Comparison of ENCODE assay signal across 20 mouse cellular contexts in the genomic region with DNA sequence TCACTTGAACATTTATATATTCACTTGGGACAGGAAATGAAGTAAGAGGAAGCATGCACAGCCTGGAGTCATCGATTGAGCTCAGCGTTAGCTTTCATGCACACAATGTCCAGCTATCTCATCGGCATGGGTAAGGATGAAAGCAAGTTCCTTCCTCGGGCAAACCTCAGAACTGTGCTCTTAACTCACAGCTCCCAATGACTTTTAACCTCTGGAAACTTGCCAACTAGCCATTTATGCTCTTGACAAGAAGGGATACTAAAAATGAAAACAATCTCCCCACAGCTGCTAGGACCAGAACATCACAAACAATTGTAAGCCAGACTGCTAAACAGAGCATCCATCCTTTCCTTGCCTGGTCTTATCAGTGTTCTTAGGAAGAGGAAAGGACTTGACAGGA. TPM values are rescaled to one million over a fixed set of nuclear protein-coding genes. Genes with fewer than 3 reads are reported as not detected.
DNase-seq lines count a peak whose midpoint lies in the region; ATAC-seq and TF ChIP-seq lines count a peak whose summit lies in the region.
"Had no signal": no experiment of that assay in that cellular context is flagged by ENCODE, and none has a peak within 500 bp of the region (broad histone marks: within the 10 kb centered on the region; RNA-seq: fewer than 3 reads in every experiment).

No protein-coding gene starts in this region.

- no peaks in the 10 kb centered on the region for H3K27me3 ChIP-seq in lung, postnatal 0 days (replicated peaks; ENCODE audit: insufficient read depth, low read length)
- H3K27me3 ChIP-seq in forebrain, postnatal 0 days (ENCODE audit: insufficient read depth, low read length): no peaks in the 10 kb centered on the region
- H3K27me3 ChIP-seq: hindbrain, embryonic 15.5 days; intestine, embryonic 15.5 days; liver, embryonic 15.5 days had no signal

- TF ChIP-seq EP300 in lung, postnatal 0 days (IDR thresholded peaks at IDR 0.05): no peak

- no peak overlapping the region for H3K9ac ChIP-seq in lung, postnatal 0 days (replicated peaks; ENCODE audit: low read depth)
- H3K9ac ChIP-seq in forebrain, postnatal 0 days: no peak overlapping the region
- H3K9ac ChIP-seq: hindbrain, embryonic 15.5 days; intestine, embryonic 15.5 days; liver, embryonic 15.5 days had no signal

- H3K4me1 ChIP-seq in lung, postnatal 0 days (ENCODE audit: insufficient read depth, low read depth, low read length): no peaks in the 10 kb centered on the region
- no peaks in the 10 kb centered on the region for H3K4me1 ChIP-seq in forebrain, postnatal 0 days (ENCODE audit: insufficient read depth)
- H3K4me1 ChIP-seq: embryonic facial prominence, embryonic 10.5 days; hindbrain, embryonic 15.5 days; intestine, embryonic 15.5 days; liver, embryonic 15.5 days had no signal

- peak; percentile 34 for DNase-seq in embryo, embryonic 11 days
- no peak for DNase-seq in embryo, embryonic 9.5 days (ENCODE audit: extremely low spot score)
- peak; percentile 15 for DNase-seq in kidney, postnatal 14 days
- no peak for DNase-seq in kidney, adult 11 months
- DNase-seq in 3T3-L1 (ENCODE audit: low read depth, low spot score): peak; percentile 10
- DNase-seq in lung, postnatal 0 days (ENCODE audit: low spot score): peak; percentile 35
- no peak for DNase-seq in cerebellum, adult 11 months
- DNase-seq in forebrain, postnatal 0 days: no peak
- DNase-seq: adrenal gland, adult 8-10 months; cerebellum, adult 9-11 months; gastrocnemius, adult 2 months; heart, postnatal 36 days; layer of hippocampus, postnatal 36 days; right cerebral cortex, postnatal 4 days; thymus, adult 2 months had no signal

- no peak overlapping the region for H3K4me2 ChIP-seq in lung, postnatal 0 days (replicated peaks; ENCODE audit: low read depth, low read length)
- H3K4me2 ChIP-seq in forebrain, postnatal 0 days (ENCODE audit: low read depth): no peak overlapping the region
- H3K4me2 ChIP-seq: hindbrain, embryonic 15.5 days; intestine, embryonic 15.5 days; liver, embryonic 15.5 days; midbrain, embryonic 11.5 days had no signal

- H3K36me3 ChIP-seq in lung, postnatal 0 days (ENCODE audit: insufficient read depth, low read length): no peaks in the 10 kb centered on the region
- H3K36me3 ChIP-seq in forebrain, postnatal 0 days (ENCODE audit: insufficient read depth): no peaks in the 10 kb centered on the region
- H3K36me3 ChIP-seq: embryonic facial prominence, embryonic 10.5 days; hindbrain, embryonic 15.5 days; intestine, embryonic 15.5 days; liver, embryonic 15.5 days had no signal

- TF ChIP-seq CTCF in lung, postnatal 0 days (IDR thresholded peaks at IDR 0.05): no peak
- no peak for TF ChIP-seq CTCF in forebrain, postnatal 0 days (IDR thresholded peaks at IDR 0.05; ENCODE audit: low read depth)

- H3K27ac ChIP-seq in lung, postnatal 0 days (ENCODE audit: low read length): no peak overlapping the region
- no peak overlapping the region for H3K27ac ChIP-seq in forebrain, postnatal 0 days (ENCODE audit: low read depth, low read length)
- H3K27ac ChIP-seq: embryonic facial prominence, embryonic 10.5 days; gastrocnemius, adult 2 months; hindbrain, embryonic 15.5 days; intestine, embryonic 15.5 days; liver, embryonic 15.5 days had no signal

- no peaks in the 10 kb centered on the region for H3K9me3 ChIP-seq in lung, postnatal 0 days (ENCODE audit: low read length)
- no peaks in the 10 kb centered on the region for H3K9me3 ChIP-seq in forebrain, postnatal 0 days (ENCODE audit: low read length)
- H3K9me3 ChIP-seq: embryonic facial prominence, embryonic 10.5 days; hindbrain, embryonic 15.5 days; intestine, embryonic 15.5 days; liver, embryonic 15.5 days had no signal

- peak; percentile 46; the same call in 1 of the 2 replicates for ATAC-seq in lung, postnatal 0 days
- ATAC-seq in forebrain, postnatal 0 days: no peak
- ATAC-seq: intestine, embryonic 15.5 days had no signal

- 29% methylated on average over 4 of the region's 4 CpGs for WGBS in lung, postnatal 0 days
- WGBS in forebrain, postnatal 0 days: 87% methylated on average over 4 of the region's 4 CpGs

- no peak overlapping the region for H3K4me3 ChIP-seq in lung, postnatal 0 days (ENCODE audit: low read depth, low read length)
- no peak overlapping the region for H3K4me3 ChIP-seq in forebrain, postnatal 0 days (ENCODE audit: low read depth, low read length)
- H3K4me3 ChIP-seq: embryonic facial prominence, embryonic 10.5 days; gastrocnemius, adult 2 months; hindbrain, embryonic 15.5 days; intestine, embryonic 15.5 days; liver, embryonic 15.5 days had no signal

RNA-seq across cellular contexts. Expression of a gene that starts 53.4 kb away (rescaled TPM):
- polyA plus RNA-seq in lung, postnatal 0 days (2015; fragmentation: Nextera tagmentation; extraction: Ambion mirVana): 78.5 and 82.9 TPM in 2 replicates
- total RNA-seq in forebrain, postnatal 0 days (2014; rRNA removed): 4.7 and 5.1 TPM in 2 replicates
- polyA plus RNA-seq in forebrain, postnatal 0 days (2015; fragmentation: Nextera tagmentation; extraction: Ambion mirVana): 6.2 and 6.6 TPM in 2 replicates

Comparison
In these comparisons a context has a peak if more than half of its experiments do, and no peak if none do; other contexts are left out.
1. DNase-seq: peak in embryo, embryonic 11 days (single experiment), kidney, postnatal 14 days (single experiment), 3T3-L1 (single experiment) and lung, postnatal 0 days (single experiment); none in embryo, embryonic 9.5 days (single experiment), kidney, adult 11 months (single experiment), cerebellum, adult 11 months (single experiment) and forebrain, postnatal 0 days (single experiment).
2. RNA of a gene that starts 53.4 kb away (polyA plus RNA-seq): 78.5 to 82.9 TPM in lung, postnatal 0 days; 6.2 to 6.6 TPM in forebrain, postnatal 0 days; every median in the first group is over 10 times any median in the second.